Mouse (Mus musculus): ENCODE data around the gene Gm3448.

DNA sequence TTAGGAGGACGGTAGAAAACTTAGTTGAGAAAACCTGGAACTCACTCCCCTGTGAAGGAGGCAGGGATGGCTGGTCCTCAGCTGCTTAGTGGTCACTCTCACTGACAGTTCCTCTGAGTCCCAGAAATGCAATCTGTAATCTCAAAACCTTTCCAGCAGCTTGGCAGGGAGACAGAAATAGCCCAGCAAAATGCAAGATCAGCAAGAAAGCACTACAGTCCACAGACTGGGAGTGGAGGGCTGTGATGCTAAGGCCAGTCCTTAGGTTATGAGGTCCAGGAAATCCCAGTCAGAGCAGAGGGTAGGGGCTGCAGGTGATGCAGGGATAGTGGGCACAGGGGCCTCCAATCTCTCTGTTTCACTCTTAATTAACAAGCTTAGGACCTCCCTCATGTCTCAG lies 25.6 kb upstream of the Gm3448 start:
- TF ChIP-seq CTCF (IDR thresholded peaks at IDR 0.05; ENCODE audit: insufficient read depth, low read depth, low read length) (no peak), POLR2A (IDR thresholded peaks at IDR 0.05; ENCODE audit: insufficient read depth, low read depth, low read length) (no peak)

Data from olfactory bulb, adult 2 months (tissue).